Mouse (Mus musculus): ENCODE results near the gene Slc29a3.

GRCm38 (mm10) chr10:60708837-60709236 lies 43.8 kb downstream of the Slc29a3 start:
- no peak for TF ChIP-seq CTCF (IDR thresholded peaks at IDR 0.05)
- TF ChIP-seq POLR2A (IDR thresholded peaks at IDR 0.05; ENCODE audit: insufficient read depth, low read depth, low read length), result no peak
- no peak for TF ChIP-seq EP300 (IDR thresholded peaks at IDR 0.05; ENCODE audit: insufficient read depth, low read depth, low read length)

Data from heart, adult 2 months (tissue).